Comparison of ENCODE assay signal across 10 mouse cellular contexts in the genomic region with DNA sequence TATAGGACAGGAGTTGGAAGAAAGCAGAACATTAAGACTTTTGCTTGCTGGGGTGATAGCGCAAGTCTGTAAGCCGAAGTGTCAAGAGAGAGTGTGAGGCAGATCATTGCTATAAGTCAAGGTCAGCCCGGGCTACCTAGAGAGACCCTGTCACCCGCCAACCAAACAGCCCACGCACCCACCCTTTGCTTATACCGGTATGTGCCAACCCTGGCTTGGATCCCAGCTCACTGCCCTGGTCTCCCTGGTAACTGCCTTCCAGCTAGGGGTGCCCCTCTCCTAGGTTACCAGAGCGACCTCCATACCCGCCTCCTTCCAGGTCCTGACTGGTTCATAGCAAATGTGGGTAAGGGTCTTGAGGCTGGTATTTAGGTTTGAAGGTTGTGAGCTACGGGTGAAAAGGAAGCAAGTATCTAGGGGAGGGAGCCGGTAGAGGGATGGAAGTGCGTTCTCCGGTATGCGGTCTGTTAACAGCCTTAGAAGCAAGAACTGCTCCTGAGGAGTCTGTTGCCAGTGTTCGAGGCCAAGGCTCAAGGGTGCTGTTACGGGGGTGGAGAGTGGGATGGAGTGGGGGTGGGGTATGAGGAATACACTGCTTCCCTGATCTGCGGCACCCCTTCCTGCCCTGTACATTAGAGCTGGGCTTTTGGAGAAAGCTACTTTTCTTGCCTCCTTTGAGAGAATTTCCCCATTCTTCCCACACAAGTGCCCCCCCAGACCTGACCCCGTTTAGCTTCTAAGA. TPM values are rescaled to one million over a fixed set of nuclear protein-coding genes. Genes with fewer than 3 reads are reported as not detected.
DNase-seq lines count a peak whose midpoint lies in the region; ATAC-seq and TF ChIP-seq lines count a peak whose summit lies in the region.
"Had no signal": no experiment of that assay in that cellular context is flagged by ENCODE, and none has a peak within 500 bp of the region (broad histone marks: within the 10 kb centered on the region; RNA-seq: fewer than 3 reads in every experiment).

No protein-coding gene starts in this region.

- peak overlapping the region; percentile 48 for H3K4me2 ChIP-seq in heart, embryonic 11.5 days
- peak overlapping the region; percentile 7 for H3K4me2 ChIP-seq in forebrain, embryonic 15.5 days (replicated peaks)
- H3K4me2 ChIP-seq in kidney, embryonic 14.5 days (replicated peaks; ENCODE audit: low read depth, low read length), result peak overlapping the region; percentile 29

- H3K4me3 ChIP-seq in heart, embryonic 11.5 days (ENCODE audit: low read depth, low read length), result peak overlapping the region; percentile 18
- H3K4me3 ChIP-seq in ES-Bruce4 (ENCODE audit: low read depth, low read length), result peak overlapping the region; percentile 52
- no peak overlapping the region for H3K4me3 ChIP-seq in forebrain, embryonic 15.5 days
- peak overlapping the region; percentile 17; the same call in 1 of the 2 replicates for H3K4me3 ChIP-seq in kidney, embryonic 14.5 days (ENCODE audit: low read length)

- intact Hi-C loops in heart, postnatal 36 days (cut with DNase I), result loop anchor here (1.0 to 10.0 kb wide), 6 partner anchors 34 to 271 kb away; partner anchors contain the start of genes Pym1 and Rps26

- H3K9me3 ChIP-seq in heart, embryonic 11.5 days (replicated peaks; ENCODE audit: control insufficient read depth, low read length), result no peaks in the 10 kb centered on the region
- H3K9me3 ChIP-seq in ES-Bruce4 (replicated peaks; ENCODE audit: control insufficient read depth, insufficient read depth, low read length, poor library complexity, severe bottlenecking), result no peaks in the 10 kb centered on the region
- H3K9me3 ChIP-seq in forebrain, embryonic 15.5 days, result no peaks in the 10 kb centered on the region
- H3K9me3 ChIP-seq in kidney, embryonic 14.5 days (ENCODE audit: control insufficient read depth, low read length), result no peaks in the 10 kb centered on the region
- H3K9me3 ChIP-seq: G1E had no signal

- no peak for ATAC-seq in heart, embryonic 11.5 days (replicated peaks; ENCODE audit: insufficient number of reproducible peaks, low FRiP score, low TSS enrichment)
- peak; percentile 27 for ATAC-seq in forebrain, embryonic 15.5 days (replicated peaks)
- no peak for ATAC-seq in kidney, embryonic 14.5 days (ENCODE audit: low FRiP score, low TSS enrichment)
- ATAC-seq in megakaryocyte-erythroid progenitor cell, adult 5-6 weeks (replicated peaks; ENCODE audit: low FRiP score, low TSS enrichment, poor library complexity, severe bottlenecking), result peak; percentile 22; the same call in 1 of the 2 replicates

- WGBS in heart, embryonic 11.5 days (ENCODE audit: insufficient replicate concordance), result 2% methylated on average over 17 of the region's 17 CpGs
- 4% methylated on average over 17 of the region's 17 CpGs for WGBS in forebrain, embryonic 15.5 days
- WGBS in kidney, embryonic 14.5 days, result 5% methylated on average over 17 of the region's 17 CpGs

- no peak for TF ChIP-seq EP300 in ES-Bruce4 (IDR thresholded peaks at IDR 0.05; ENCODE audit: insufficient read depth, low read depth, low read length)

- TF ChIP-seq CTCF in ES-Bruce4 (IDR thresholded peaks at IDR 0.05; ENCODE audit: low read depth, low read length), result no peak

- DNase-seq in heart, postnatal 36 days, result no peak
- DNase-seq in spleen, postnatal 14 days (ENCODE audit: low spot score in 2 of 2), result no peak
- no peak for DNase-seq in T-cell, adult 2 months (ENCODE audit: low spot score)

- no peak for TF ChIP-seq POLR2A in ES-Bruce4 (IDR thresholded peaks at IDR 0.05; ENCODE audit: insufficient read depth, low read length)

- H3K36me3 ChIP-seq in heart, embryonic 11.5 days (ENCODE audit: control insufficient read depth, insufficient read depth, low read length), result no peaks in the 10 kb centered on the region
- H3K36me3 ChIP-seq in ES-Bruce4 (ENCODE audit: control insufficient read depth, insufficient read depth, low read length, poor library complexity, severe bottlenecking), result no peaks in the 10 kb centered on the region
- no peaks in the 10 kb centered on the region for H3K36me3 ChIP-seq in forebrain, embryonic 15.5 days
- no peaks in the 10 kb centered on the region for H3K36me3 ChIP-seq in kidney, embryonic 14.5 days (ENCODE audit: control insufficient read depth, insufficient read depth, low read length)
- H3K36me3 ChIP-seq: G1E had no signal

- 0 out of 2 replicates have a peak, but pooled peaks cover 2% of the 10 kb centered on the region for H3K4me1 ChIP-seq in heart, embryonic 11.5 days (ENCODE audit: control insufficient read depth, insufficient read depth, low read length)
- peaks cover 3% of the 10 kb centered on the region for H3K4me1 ChIP-seq in ES-Bruce4 (ENCODE audit: control insufficient read depth, insufficient read depth, low read length)
- H3K4me1 ChIP-seq in forebrain, embryonic 15.5 days, result peaks cover 25% of the 10 kb centered on the region
- 0 out of 2 replicates have a peak, but pooled peaks cover 4% of the 10 kb centered on the region for H3K4me1 ChIP-seq in kidney, embryonic 14.5 days (ENCODE audit: control insufficient read depth, insufficient read depth, low read length)

- H3K27ac ChIP-seq in heart, embryonic 11.5 days (ENCODE audit: low read depth, low read length), result no peak overlapping the region
- no peak overlapping the region for H3K27ac ChIP-seq in ES-Bruce4 (ENCODE audit: insufficient read depth, low read length)
- H3K27ac ChIP-seq in forebrain, embryonic 15.5 days (replicated peaks), result peak overlapping the region; percentile 20
- H3K27ac ChIP-seq in kidney, embryonic 14.5 days (ENCODE audit: low read depth, low read length), result no peak overlapping the region
- H3K27ac ChIP-seq: macrophage had no signal

- peaks cover 24% of the 10 kb centered on the region for H3K27me3 ChIP-seq in heart, embryonic 11.5 days (ENCODE audit: control insufficient read depth, insufficient read depth, low read length)
- no peaks in the 10 kb centered on the region; the same call in 1 of the 2 replicates for H3K27me3 ChIP-seq in ES-Bruce4 (ENCODE audit: control insufficient read depth, insufficient read depth, low read length, poor library complexity, severe bottlenecking)
- 0 out of 2 replicates have a peak, but pooled peaks cover 6% of the 10 kb centered on the region for H3K27me3 ChIP-seq in forebrain, embryonic 15.5 days
- peaks cover 18% of the 10 kb centered on the region for H3K27me3 ChIP-seq in kidney, embryonic 14.5 days (ENCODE audit: control insufficient read depth, insufficient read depth, low read length)

- no peak overlapping the region for H3K9ac ChIP-seq in heart, embryonic 11.5 days (ENCODE audit: low read depth, low read length)
- H3K9ac ChIP-seq in ES-Bruce4 (ENCODE audit: low read depth, poor library complexity, severe bottlenecking), result 0 out of 2 replicates have a peak overlapping the region, but pooled peaks have one; percentile 24
- no peak overlapping the region for H3K9ac ChIP-seq in forebrain, embryonic 15.5 days (replicated peaks)
- 0 out of 2 replicates have a peak overlapping the region, but pooled peaks have one; percentile 18 for H3K9ac ChIP-seq in kidney, embryonic 14.5 days (ENCODE audit: low read depth, low read length)

RNA-seq across cellular contexts. Expression of gene Gdf11, which starts 4.6 kb away (rescaled TPM):
- 4.1 and 4.5 TPM in 2 replicates for polyA plus RNA-seq in heart, embryonic 11.5 days (2014; fragmentation: Nextera tagmentation; extraction: Ambion mirVana)
- 1 to 10 TPM; 1.9 to 2.8 TPM for total RNA-seq in heart, postnatal 36 days (2021)
- polyA plus RNA-seq in ES-Bruce4 (2011; ENCODE audit: insufficient read depth, insufficient read length, low read depth, missing spikeins), result 2.8 and 3.0 TPM in 2 replicates
- 7.5 and 8.7 TPM in 2 replicates for polyA plus RNA-seq in forebrain, embryonic 15.5 days (2015; fragmentation: Nextera tagmentation; extraction: Ambion mirVana)
- 7.2 and 8.7 TPM in 2 replicates for polyA plus RNA-seq in kidney, embryonic 14.5 days (2014; fragmentation: Nextera tagmentation; extraction: Ambion mirVana)
- 0.35 TPM in 1 of 2 replicates, not detected in the other for total RNA-seq in megakaryocyte-erythroid progenitor cell, adult 5-6 weeks (2014; fragmentation: Nextera tagmentation)
- total RNA-seq in megakaryocyte-erythroid progenitor cell, adult 5-6 weeks (2017), result 0.69 TPM in 1 of 2 replicates, not detected in the other

RNA-seq across cellular contexts. Expression of gene Cd63, which starts 4.7 kb away (rescaled TPM):
- 296 and 306 TPM in 2 replicates for polyA plus RNA-seq in heart, embryonic 11.5 days (2014; fragmentation: Nextera tagmentation; extraction: Ambion mirVana)
- total RNA-seq in heart, postnatal 36 days (2021), result 100 to 1,000 TPM; 117 to 143 TPM
- polyA plus RNA-seq in ES-Bruce4 (2011; ENCODE audit: insufficient read depth, insufficient read length, low read depth, missing spikeins), result 116 and 130 TPM in 2 replicates
- 125 and 142 TPM in 2 replicates for polyA plus RNA-seq in forebrain, embryonic 15.5 days (2015; fragmentation: Nextera tagmentation; extraction: Ambion mirVana)
- 479 and 521 TPM in 2 replicates for polyA plus RNA-seq in kidney, embryonic 14.5 days (2014; fragmentation: Nextera tagmentation; extraction: Ambion mirVana)
- total RNA-seq in megakaryocyte-erythroid progenitor cell, adult 5-6 weeks (2014; fragmentation: Nextera tagmentation), result 6.8 and 19.4 TPM in 2 replicates
- total RNA-seq in megakaryocyte-erythroid progenitor cell, adult 5-6 weeks (2017), result 15.5 and 18.0 TPM in 2 replicates

RNA-seq across cellular contexts. Expression of gene Rdh5, which starts 26.6 kb away (rescaled TPM):
- 6.1 and 8.1 TPM in 2 replicates for polyA plus RNA-seq in heart, embryonic 11.5 days (2014; fragmentation: Nextera tagmentation; extraction: Ambion mirVana)
- total RNA-seq in heart, postnatal 36 days (2021), result 1 to 10 TPM; 6.4 to 7.5 TPM
- 3.5 and 3.9 TPM in 2 replicates for polyA plus RNA-seq in ES-Bruce4 (2011; ENCODE audit: insufficient read depth, insufficient read length, low read depth, missing spikeins)
- 11.7 and 12.6 TPM in 2 replicates for polyA plus RNA-seq in forebrain, embryonic 15.5 days (2015; fragmentation: Nextera tagmentation; extraction: Ambion mirVana)
- polyA plus RNA-seq in kidney, embryonic 14.5 days (2014; fragmentation: Nextera tagmentation; extraction: Ambion mirVana), result 14.5 and 15.7 TPM in 2 replicates
- total RNA-seq in megakaryocyte-erythroid progenitor cell, adult 5-6 weeks (2014; fragmentation: Nextera tagmentation), result 12.8 and 19.0 TPM in 2 replicates
- 1.1 and 3.0 TPM in 2 replicates for total RNA-seq in megakaryocyte-erythroid progenitor cell, adult 5-6 weeks (2017)

RNA-seq across cellular contexts. Expression of gene Bloc1s1, which starts 27.7 kb away (rescaled TPM):
- polyA plus RNA-seq in heart, embryonic 11.5 days (2014; fragmentation: Nextera tagmentation; extraction: Ambion mirVana), result 195 and 206 TPM in 2 replicates
- 100 to 1,000 TPM; 184 to 206 TPM for total RNA-seq in heart, postnatal 36 days (2021)
- 36.7 and 44.5 TPM in 2 replicates for polyA plus RNA-seq in ES-Bruce4 (2011; ENCODE audit: insufficient read depth, insufficient read length, low read depth, missing spikeins)
- 230 and 251 TPM in 2 replicates for polyA plus RNA-seq in forebrain, embryonic 15.5 days (2015; fragmentation: Nextera tagmentation; extraction: Ambion mirVana)
- polyA plus RNA-seq in kidney, embryonic 14.5 days (2014; fragmentation: Nextera tagmentation; extraction: Ambion mirVana), result 219 and 258 TPM in 2 replicates
- 45.7 and 94.6 TPM in 2 replicates for total RNA-seq in megakaryocyte-erythroid progenitor cell, adult 5-6 weeks (2014; fragmentation: Nextera tagmentation)
- 73.8 and 82.2 TPM in 2 replicates for total RNA-seq in megakaryocyte-erythroid progenitor cell, adult 5-6 weeks (2017)

RNA-seq across cellular contexts. Expression of gene Itga7, which starts 37.5 kb away (rescaled TPM):
- 0.43 and 0.79 TPM in 2 replicates for polyA plus RNA-seq in heart, embryonic 11.5 days (2014; fragmentation: Nextera tagmentation; extraction: Ambion mirVana)
- 100 to 1,000 TPM; 160 to 167 TPM for total RNA-seq in heart, postnatal 36 days (2021)
- polyA plus RNA-seq in ES-Bruce4 (2011; ENCODE audit: insufficient read depth, insufficient read length, low read depth, missing spikeins), result 1.6 and 3.2 TPM in 2 replicates
- 2.1 TPM in 2 replicates for polyA plus RNA-seq in forebrain, embryonic 15.5 days (2015; fragmentation: Nextera tagmentation; extraction: Ambion mirVana)
- polyA plus RNA-seq in kidney, embryonic 14.5 days (2014; fragmentation: Nextera tagmentation; extraction: Ambion mirVana), result 0.77 and 1.3 TPM in 2 replicates
- total RNA-seq in megakaryocyte-erythroid progenitor cell, adult 5-6 weeks (2014; fragmentation: Nextera tagmentation), result not detected in 2 replicates
- total RNA-seq in megakaryocyte-erythroid progenitor cell, adult 5-6 weeks (2017), result 0.04 and 0.19 TPM in 2 replicates
- polyA plus RNA-seq: macrophage had no signal

Comparison
In these comparisons a context has a peak if more than half of its experiments do, and no peak if none do; other contexts are left out.
1. ATAC-seq: peak in forebrain, embryonic 15.5 days (single experiment) and megakaryocyte-erythroid progenitor cell, adult 5-6 weeks (single experiment); none in heart, embryonic 11.5 days (single experiment) and kidney, embryonic 14.5 days (single experiment).
2. H3K9ac ChIP-seq: peak in ES-Bruce4 (single experiment) and kidney, embryonic 14.5 days (single experiment); none in heart, embryonic 11.5 days (single experiment) and forebrain, embryonic 15.5 days (single experiment).
3. Peak in every context shown above with its lines, with median percentiles within 50 percentile points of each other: H3K4me2 ChIP-seq.